ENCODE assay signal across 18 mouse cellular contexts in genomic region chr8:120502428-120502827, GRCm38 (mm10).
DNase-seq lines count a peak whose midpoint lies in the region; ATAC-seq and TF ChIP-seq lines count a peak whose summit lies in the region.
"Had no signal": no experiment of that assay in that cellular context is flagged by ENCODE, and none has a peak within 500 bp of the region (broad histone marks: within the 10 kb centered on the region; RNA-seq: fewer than 3 reads in every experiment).

No protein-coding gene starts in this region.

- no peak overlapping the region for H3K4me3 ChIP-seq in gastrocnemius, adult 2 months
- H3K4me3 ChIP-seq in spleen, adult 2 months (ENCODE audit: extremely low read depth, insufficient read depth, insufficient read length), result no peak overlapping the region
- H3K4me3 ChIP-seq in liver, embryonic 15.5 days (replicated peaks), result no peak overlapping the region
- H3K4me3 ChIP-seq: embryonic facial prominence, embryonic 15.5 days; heart, embryonic 15.5 days had no signal

- H3K4me2 ChIP-seq in liver, embryonic 15.5 days, result 0 out of 2 replicates have a peak overlapping the region, but pooled peaks have one; percentile 2
- H3K4me2 ChIP-seq: embryonic facial prominence, embryonic 15.5 days; heart, embryonic 15.5 days; midbrain, embryonic 11.5 days had no signal

- 38% methylated on average over 5 of the region's 5 CpGs for WGBS in spleen, adult 2 months
- WGBS in liver, embryonic 15.5 days (ENCODE audit: insufficient replicate concordance), result 27% methylated on average over 5 of the region's 5 CpGs

- TF ChIP-seq CTCF in gastrocnemius, adult 2 months (IDR thresholded peaks at IDR 0.05), result no peak
- TF ChIP-seq CTCF in spleen, adult 2 months (IDR thresholded peaks at IDR 0.05; ENCODE audit: extremely low read depth, insufficient read depth, insufficient read length, insufficient replicate concordance), result no peak

- H3K36me3 ChIP-seq in spleen, adult 2 months (ENCODE audit: control insufficient read depth, insufficient read depth, low read length), result no peaks in the 10 kb centered on the region
- peaks cover 7% of the 10 kb centered on the region; the same call in 1 of the 2 replicates for H3K36me3 ChIP-seq in liver, embryonic 15.5 days (replicated peaks)
- H3K36me3 ChIP-seq: embryonic facial prominence, embryonic 15.5 days; heart, embryonic 15.5 days had no signal

- no peaks in the 10 kb centered on the region for H3K9me3 ChIP-seq in liver, embryonic 15.5 days (replicated peaks)
- H3K9me3 ChIP-seq: embryonic facial prominence, embryonic 15.5 days; heart, embryonic 15.5 days had no signal

- 0 out of 2 replicates have a peak overlapping the region, but pooled peaks have one; percentile 16 for H3K27ac ChIP-seq in gastrocnemius, adult 2 months
- no peak overlapping the region for H3K27ac ChIP-seq in spleen, adult 2 months (ENCODE audit: insufficient read depth, low read length)
- H3K27ac ChIP-seq in liver, embryonic 15.5 days (replicated peaks), result peak overlapping the region; percentile 20
- H3K27ac ChIP-seq: embryonic facial prominence, embryonic 15.5 days; heart, embryonic 15.5 days; kidney, postnatal 0 days had no signal

- intact Hi-C loops in gastrocnemius, adult 2 months (cut with DNase I), result loop anchor here (5.0 kb wide), 2 partner anchors 35 to 65 kb away; no protein-coding TSS in a partner anchor

- no peaks in the 10 kb centered on the region for H3K27me3 ChIP-seq in spleen, adult 2 months (ENCODE audit: control insufficient read depth, insufficient read depth, low read length)
- no peaks in the 10 kb centered on the region for H3K27me3 ChIP-seq in liver, embryonic 15.5 days
- H3K27me3 ChIP-seq: embryonic facial prominence, embryonic 15.5 days; heart, embryonic 15.5 days had no signal

- peak; percentile 14 for DNase-seq in gastrocnemius, adult 2 months
- DNase-seq in gastrocnemius, adult 18-20 months (ENCODE audit: low spot score), result no peak
- peak; percentile 23 to 43 for DNase-seq in spleen, adult 2 months (ENCODE audit: low read depth in 1 of 2, low spot score in 2 of 2)
- no peak for DNase-seq in spleen, postnatal 14 days (ENCODE audit: low spot score in 2 of 2)
- DNase-seq in right cerebral cortex, postnatal 4 days, result no peak
- DNase-seq in cerebellum, adult 11 months, result no peak
- no peak for DNase-seq in right cerebral cortex, postnatal 14 days
- DNase-seq: adrenal gland, postnatal 25 days; gastrocnemius, postnatal 14 days; left cerebral cortex, postnatal 4 days; thymus, postnatal 36 days had no signal

- TF ChIP-seq POLR2A in spleen, adult 2 months (IDR thresholded peaks at IDR 0.05; ENCODE audit: low read depth, low read length), result no peak

- ATAC-seq in liver, embryonic 15.5 days (ENCODE audit: insufficient read depth), result no peak
- ATAC-seq: forebrain, embryonic 16.5 days; inflammation-experienced regulatory T-cells, adult 6 months had no signal

- peaks cover 55% of the 10 kb centered on the region for H3K4me1 ChIP-seq in spleen, adult 2 months (ENCODE audit: control insufficient read depth, insufficient read depth, insufficient read length)
- H3K4me1 ChIP-seq in liver, embryonic 15.5 days (replicated peaks), result peaks cover 99% of the 10 kb centered on the region

- no peak overlapping the region for H3K9ac ChIP-seq in liver, embryonic 15.5 days
- H3K9ac ChIP-seq: embryonic facial prominence, embryonic 15.5 days; heart, embryonic 15.5 days had no signal

Comparison
In these comparisons a context has a peak if more than half of its experiments do, and no peak if none do; other contexts are left out.
1. DNase-seq: peak in gastrocnemius, adult 2 months (single experiment) and spleen, adult 2 months (2 of 2); none in gastrocnemius, adult 18-20 months (single experiment), spleen, postnatal 14 days (0 of 2), right cerebral cortex, postnatal 4 days (single experiment), cerebellum, adult 11 months (single experiment) and right cerebral cortex, postnatal 14 days (single experiment).